Mouse (Mus musculus): ENCODE results near the gene Spata31d1c.

GRCm38 (mm10) chr13:65006760-65007159 lies 26.1 kb upstream of the Spata31d1c start:
- TF ChIP-seq JUND (conservative IDR thresholded peaks at IDR 0.05; ENCODE audit: low read depth, low read length) = no peak
- TF ChIP-seq RAD21 (IDR thresholded peaks at IDR 0.05; ENCODE audit: low read depth, low read length) = no peak
- TF ChIP-seq CTCF (conservative IDR thresholded peaks at IDR 0.05 in 1 of 2, IDR thresholded peaks at IDR 0.05 in 1 of 2; ENCODE audit: low read depth in 2 of 2, low read length in 2 of 2) = no peak
- no peak for TF ChIP-seq POLR2A (IDR thresholded peaks at IDR 0.05; ENCODE audit: low read depth, low read length)
- no peak for TF ChIP-seq MAX (IDR thresholded peaks at IDR 0.05; ENCODE audit: low read length)
- TF ChIP-seq MXI1 (IDR thresholded peaks at IDR 0.05; ENCODE audit: low read depth, low read length) = no peak
- TF ChIP-seq CHD1 (IDR thresholded peaks at IDR 0.05; ENCODE audit: low read depth, low read length) = no peak
- TF ChIP-seq GABPA (IDR thresholded peaks at IDR 0.05; ENCODE audit: insufficient replicate concordance, low read depth, low read length) = no peak
- TF ChIP-seq SMC3 (IDR thresholded peaks at IDR 0.05; ENCODE audit: low read depth, low read length) = no peak
- no peak for TF ChIP-seq MAFK (IDR thresholded peaks at IDR 0.05; ENCODE audit: insufficient replicate concordance, low read length)
- TF ChIP-seq EP300 (IDR thresholded peaks at IDR 0.05; ENCODE audit: low read length) = no peak
- no peak for TF ChIP-seq TBP (conservative IDR thresholded peaks at IDR 0.05; ENCODE audit: low read depth, low read length)
